Mouse (Mus musculus) liver, embryonic 12.5 days (tissue): Measurements from ENCODE around the gene Prune1. TPM values are rescaled to one million over a fixed set of nuclear protein-coding genes. Genes with fewer than 3 reads are reported as not detected.

Experiments
- ATAC-seq: fragments of 200-750 bp; cut with Nextera tagmentation; 2 replicates; pipeline ENCODE4 v1.8.0; 2017; ENCODE audit warnings: moderate number of reproducible peaks, mild to moderate bottlenecking, moderate library complexity
- H3K27ac ChIP-seq: fragments of 300-500 bp; sonication (generic); 2 replicates; pipeline ENCODE4 v1.5.1; 2016; ENCODE audit warnings: mild to moderate bottlenecking
- H3K27me3 ChIP-seq: fragments of 300-500 bp; sonication (generic); replicated peaks from 2 replicates; pipeline ENCODE4 v1.6.1; 2016; ENCODE audit warnings: mild to moderate bottlenecking, moderate library complexity
- H3K36me3 ChIP-seq: fragments of 300-500 bp; sonication (generic); 2 replicates; pipeline ENCODE4 v1.6.1; 2016; ENCODE audit warnings: mild to moderate bottlenecking, moderate library complexity
- H3K4me1 ChIP-seq: fragments of 300-500 bp; sonication (generic); 2 replicates; pipeline ENCODE4 v1.6.1; 2016
- H3K4me2 ChIP-seq: fragments of 300-500 bp; sonication (generic); 2 replicates; pipeline ENCODE4 v1.6.1; 2016; ENCODE audit warnings: mild to moderate bottlenecking, moderate library complexity
- H3K4me3 ChIP-seq: fragments of 300-500 bp; sonication (generic); 2 replicates; pipeline ENCODE4 v1.5.1; 2016; ENCODE audit warnings: mild to moderate bottlenecking, moderate library complexity
- H3K9ac ChIP-seq: fragments of 300-500 bp; sonication (generic); 2 replicates; pipeline ENCODE4 v1.6.1; 2016; ENCODE audit warnings: mild to moderate bottlenecking, moderate library complexity
- H3K9me3 ChIP-seq: fragments of 300-500 bp; sonication (generic); replicated peaks from 2 replicates; pipeline ENCODE4 v1.6.1; 2016; ENCODE audit warnings: mild to moderate bottlenecking, moderate library complexity
- WGBS: fragments of 180-500 bp; shearing (Covaris S2); methylation state at CpG from one replicate; pipeline ENCODE4 v1.1.7; 2016; ENCODE audit not compliant: insufficient replicate concordance; 5-methylcytosine and 5-hydroxymethylcytosine counted together
- polyA plus RNA-seq: library from polyadenylated mRNA; unstranded; fragments of >200 nt; fragmentation: Nextera tagmentation; extraction: Ambion mirVana; gene quantifications from 2 replicates; pipeline ENCODE4 v1.2.1, GENCODE M21; 2016

Prune1 gene
- 11.8 and 12.1 TPM in 2 replicates for polyA plus RNA-seq

DNA sequence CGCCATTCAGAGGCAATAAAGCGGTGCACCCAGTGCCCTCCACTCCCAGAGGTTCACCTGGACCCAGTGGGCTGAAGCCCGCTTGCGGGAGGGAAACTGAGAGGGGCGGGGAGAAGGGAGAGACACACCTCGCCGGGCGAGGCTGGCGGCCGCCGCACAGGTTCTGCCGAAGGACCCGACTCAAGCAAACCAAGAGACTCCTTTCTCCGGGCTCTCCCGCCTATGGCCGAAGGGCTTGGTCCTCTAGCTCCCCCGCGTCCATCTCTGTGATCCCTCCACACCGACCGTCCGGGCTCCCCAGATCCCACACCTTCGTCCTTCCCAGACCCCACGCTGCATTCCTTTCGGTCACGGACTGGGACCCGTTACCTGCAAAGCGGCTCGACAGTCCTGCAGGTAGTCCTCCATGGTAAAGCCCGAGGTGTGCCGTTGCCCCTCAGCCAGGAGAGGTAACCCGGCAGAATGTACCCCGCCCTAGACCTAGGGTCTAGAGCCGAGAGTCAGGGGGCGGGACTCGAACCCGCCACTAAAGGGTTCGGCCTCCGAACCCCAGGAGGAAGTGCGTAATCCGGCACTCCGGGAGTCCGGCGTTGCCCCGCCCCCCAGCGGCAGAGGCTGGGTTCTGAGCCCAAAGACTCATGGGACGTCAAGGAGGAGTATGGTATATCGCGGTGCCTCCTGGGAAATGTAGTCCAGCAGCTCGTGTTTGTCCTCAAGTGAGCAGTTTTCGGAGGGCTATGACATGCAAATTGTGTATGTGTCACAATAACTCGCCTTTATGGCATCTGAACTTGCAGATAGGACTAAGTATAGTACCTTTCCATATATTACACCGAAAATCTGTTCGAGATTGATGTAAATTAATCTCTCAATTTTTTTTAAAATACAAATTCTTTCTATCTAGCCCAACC, at the start of gene Prune1, which contains the start of gene Mindy1:
Gene Prune1 (minus strand): TSS at position 861 of the 911 bp plus-strand sequence.
Gene Mindy1 (plus strand): TSS at position 130 of the 911 bp plus-strand sequence.
- Histone ChIP-seq H3K36me3 (peaks cover 5% of the 10 kb centered on the region; the same call in 1 of the 2 replicates), H3K27ac (peak within 1 kb of the TSS; percentile 98), H3K27me3 (no peaks in the 10 kb centered on the region), H3K4me1 (peaks cover 75% of the 10 kb centered on the region), H3K4me2 (peak within 1 kb of the TSS; percentile 87), H3K9ac (peak within 1 kb of the TSS; percentile 91), H3K4me3 (peak within 1 kb of the TSS; percentile 81), H3K9me3 (no peaks in the 10 kb centered on the region)
- WGBS: under 1% methylated on average over 53 of the region's 53 CpGs
- peak; percentile 85 for ATAC-seq

DNA sequence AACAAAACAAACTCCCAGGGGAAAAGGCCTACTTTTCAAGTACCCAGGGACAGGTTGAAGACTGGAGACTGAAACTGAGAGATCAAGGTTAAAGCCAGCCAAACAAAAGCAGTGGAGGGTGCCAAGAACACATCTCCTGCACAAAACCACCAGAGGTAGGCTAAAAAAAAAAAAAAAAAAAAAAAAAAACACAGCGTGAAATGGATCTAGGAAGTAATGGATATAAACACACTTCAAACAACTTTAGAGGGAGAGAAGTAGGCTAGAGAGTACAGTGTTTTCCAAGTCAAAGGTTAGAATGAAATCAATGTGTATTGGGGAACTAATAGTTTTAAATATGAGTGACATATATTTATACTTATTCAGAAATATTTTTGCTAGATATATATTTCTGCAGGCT, 49.7 kb upstream of the Prune1 start:
- WGBS: 100% methylated on average over 1 of the region's 1 CpGs
- H3K4me2 ChIP-seq: no peak overlapping the region
- peaks cover 94% of the 10 kb centered on the region for H3K36me3 ChIP-seq
- no peak for ATAC-seq
- no peaks in the 10 kb centered on the region for H3K27me3 ChIP-seq
- H3K9me3 ChIP-seq: no peaks in the 10 kb centered on the region
- no peak overlapping the region for H3K4me3 ChIP-seq
- H3K4me1 ChIP-seq: no peaks in the 10 kb centered on the region
- H3K9ac ChIP-seq: no peak overlapping the region
- no peak overlapping the region for H3K27ac ChIP-seq

- H3K9me3 ChIP-seq: no peaks in the 10 kb centered on the region
- H3K9ac ChIP-seq: no peak overlapping the region
- H3K4me3 ChIP-seq: no peak overlapping the region
- no peaks in the 10 kb centered on the region for H3K27me3 ChIP-seq
- H3K36me3 ChIP-seq: peaks cover 96% of the 10 kb centered on the region
- WGBS: 78% methylated on average over 1 of the region's 1 CpGs
- H3K4me2 ChIP-seq: no peak overlapping the region
- H3K27ac ChIP-seq: no peak overlapping the region
- H3K4me1 ChIP-seq: no peaks in the 10 kb centered on the region
- no peak for ATAC-seq
Measured at GRCm38 (mm10) chr3:95328803-95329404, 47.0 kb upstream of the Prune1 start.

- 82% methylated on average over 6 of the region's 6 CpGs for WGBS
- ATAC-seq: no peak
- H3K4me1 ChIP-seq: peaks cover 6% of the 10 kb centered on the region; the same call in 1 of the 2 replicates
Measured at GRCm38 (mm10) chr3:95324454-95325144, 42.7 kb upstream of the Prune1 start.

DNA sequence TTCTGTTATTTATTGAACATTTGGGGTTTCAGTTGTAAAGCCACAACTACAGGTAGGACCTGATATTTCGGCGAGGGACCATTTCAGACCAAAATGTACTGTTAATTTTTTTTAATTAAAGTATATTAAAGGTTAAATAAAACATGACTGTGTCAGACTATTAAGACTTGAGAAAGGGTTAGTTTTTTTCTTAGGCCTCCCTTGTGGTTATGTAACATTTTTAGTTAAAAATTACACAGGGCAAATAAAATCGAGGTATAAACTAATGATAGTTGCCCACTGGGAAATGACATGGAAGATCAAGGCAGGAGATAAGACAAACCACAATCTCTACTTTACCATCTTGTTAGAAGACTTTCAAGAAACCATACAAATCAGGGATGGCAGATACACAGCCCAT, 41.6 kb upstream of the Prune1 start:
- Histone ChIP-seq H3K4me2 (no peak overlapping the region), H3K36me3 (peaks cover 99% of the 10 kb centered on the region), H3K4me3 (no peak overlapping the region), H3K4me1 (peaks cover 17% of the 10 kb centered on the region), H3K27ac (no peak overlapping the region), H3K9ac (no peak overlapping the region), H3K9me3 (no peaks in the 10 kb centered on the region), H3K27me3 (no peaks in the 10 kb centered on the region)
- ATAC-seq: no peak
- 69% methylated on average over 3 of the region's 3 CpGs for WGBS

More at GRCm38 (mm10) chr3:95324454-95325144, 42.7 kb upstream of the Prune1 start:
- Histone ChIP-seq H3K27me3 (no peaks in the 10 kb centered on the region), H3K36me3 (peaks cover 99% of the 10 kb centered on the region), H3K4me3 (no peak overlapping the region), H3K9ac (no peak overlapping the region), H3K4me2 (no peak overlapping the region), H3K27ac (no peak overlapping the region), H3K9me3 (no peaks in the 10 kb centered on the region)

- peaks cover 43% of the 10 kb centered on the region for H3K4me1 ChIP-seq
- no peaks in the 10 kb centered on the region for H3K9me3 ChIP-seq
- no peak overlapping the region for H3K4me2 ChIP-seq
- peaks cover 72% of the 10 kb centered on the region for H3K36me3 ChIP-seq
- ATAC-seq: no peak
- no peak overlapping the region for H3K4me3 ChIP-seq
- no peak overlapping the region for H3K27ac ChIP-seq
- WGBS: 73% methylated on average over 12 of the region's 12 CpGs
- no peak overlapping the region for H3K9ac ChIP-seq
- no peaks in the 10 kb centered on the region for H3K27me3 ChIP-seq
Measured at GRCm38 (mm10) chr3:95319701-95320625, 38.1 kb upstream of the Prune1 start.

GRCm38 (mm10) chr3:95319110-95319509, 37.2 kb upstream of the Prune1 start:
- WGBS: 63% methylated on average over 2 of the region's 2 CpGs
- no peak for ATAC-seq
- H3K9me3 ChIP-seq: no peaks in the 10 kb centered on the region
- 0 out of 2 replicates have a peak overlapping the region, but pooled peaks have one; percentile 30 for H3K9ac ChIP-seq
- H3K4me2 ChIP-seq: peak overlapping the region; percentile 38
- peaks cover 63% of the 10 kb centered on the region for H3K36me3 ChIP-seq
- no peaks in the 10 kb centered on the region for H3K27me3 ChIP-seq
- peak overlapping the region; percentile 65; the same call in 1 of the 2 replicates for H3K27ac ChIP-seq
- no peak overlapping the region for H3K4me3 ChIP-seq
- peaks cover 50% of the 10 kb centered on the region for H3K4me1 ChIP-seq

DNA sequence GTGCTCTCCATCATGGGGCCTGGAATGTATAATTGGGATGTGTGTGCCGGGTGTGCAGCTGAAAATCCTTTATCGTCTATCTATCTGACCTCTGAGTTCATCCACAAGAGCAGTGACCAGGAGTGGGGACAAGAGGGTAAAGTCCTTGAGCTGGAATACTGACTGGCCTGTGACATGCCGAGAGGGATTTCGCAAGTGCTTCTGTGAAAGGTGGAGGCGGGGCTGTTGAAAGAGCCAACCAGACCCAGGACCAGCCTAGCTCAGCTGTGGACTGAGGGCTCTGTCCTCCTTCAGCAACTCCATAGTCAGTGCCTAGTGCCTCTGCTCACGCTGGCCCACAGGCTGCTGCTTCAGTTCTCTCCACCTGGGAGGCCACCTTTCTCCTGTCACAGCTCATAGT, 36.7 kb upstream of the Prune1 start:
- peak overlapping the region; percentile 38 for H3K4me2 ChIP-seq
- H3K36me3 ChIP-seq: peaks cover 58% of the 10 kb centered on the region
- peak overlapping the region; percentile 65 for H3K27ac ChIP-seq
- H3K27me3 ChIP-seq: no peaks in the 10 kb centered on the region
- no peak overlapping the region for H3K4me3 ChIP-seq
- H3K9me3 ChIP-seq: no peaks in the 10 kb centered on the region
- peaks cover 56% of the 10 kb centered on the region for H3K4me1 ChIP-seq
- peak; percentile 5 for ATAC-seq
- 0 out of 2 replicates have a peak overlapping the region, but pooled peaks have one; percentile 30 for H3K9ac ChIP-seq
- 56% methylated on average over 6 of the region's 6 CpGs for WGBS

DNA sequence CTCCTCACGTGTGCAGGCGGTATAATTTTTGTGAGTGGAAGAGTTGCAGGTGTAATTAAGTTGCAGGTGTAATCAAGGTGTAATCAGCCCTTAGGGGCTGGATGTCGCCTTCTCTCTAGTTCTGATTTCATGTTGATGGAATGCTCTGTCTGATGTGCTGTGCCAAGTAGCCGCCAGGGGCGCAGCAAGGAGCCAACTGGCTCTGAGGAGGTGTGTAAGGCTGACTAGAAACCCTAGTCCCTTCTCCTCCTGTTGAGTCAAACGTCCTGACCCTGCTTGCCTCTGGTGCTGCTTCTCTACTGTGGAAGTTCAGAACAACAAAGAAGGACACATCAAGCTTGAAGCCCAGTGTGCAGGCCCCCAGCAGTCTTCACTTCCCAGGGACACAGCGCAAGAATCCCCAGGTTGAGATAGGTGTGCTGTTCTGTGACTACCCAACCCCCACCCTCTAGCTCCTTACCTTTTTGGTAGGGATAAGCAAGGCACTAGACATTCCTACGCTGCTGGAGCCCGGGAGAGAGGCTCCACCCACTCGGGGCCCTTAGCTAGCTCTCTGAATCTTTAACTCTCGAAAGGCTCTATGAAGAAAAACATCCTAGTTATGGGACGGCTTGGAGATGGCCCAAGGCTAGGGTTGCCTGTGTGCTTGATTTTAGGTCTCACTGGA, 35.7 kb upstream of the Prune1 start:
- Histone ChIP-seq H3K9ac (peak overlapping the region; percentile 45), H3K36me3 (peaks cover 48% of the 10 kb centered on the region), H3K9me3 (no peaks in the 10 kb centered on the region), H3K4me1 (peaks cover 66% of the 10 kb centered on the region), H3K27ac (peak overlapping the region; percentile 59), H3K27me3 (no peaks in the 10 kb centered on the region), H3K4me3 (peak overlapping the region; percentile 18), H3K4me2 (peak overlapping the region; percentile 90)
- no peak for ATAC-seq
- WGBS: 27% methylated on average over 12 of the region's 12 CpGs

DNA sequence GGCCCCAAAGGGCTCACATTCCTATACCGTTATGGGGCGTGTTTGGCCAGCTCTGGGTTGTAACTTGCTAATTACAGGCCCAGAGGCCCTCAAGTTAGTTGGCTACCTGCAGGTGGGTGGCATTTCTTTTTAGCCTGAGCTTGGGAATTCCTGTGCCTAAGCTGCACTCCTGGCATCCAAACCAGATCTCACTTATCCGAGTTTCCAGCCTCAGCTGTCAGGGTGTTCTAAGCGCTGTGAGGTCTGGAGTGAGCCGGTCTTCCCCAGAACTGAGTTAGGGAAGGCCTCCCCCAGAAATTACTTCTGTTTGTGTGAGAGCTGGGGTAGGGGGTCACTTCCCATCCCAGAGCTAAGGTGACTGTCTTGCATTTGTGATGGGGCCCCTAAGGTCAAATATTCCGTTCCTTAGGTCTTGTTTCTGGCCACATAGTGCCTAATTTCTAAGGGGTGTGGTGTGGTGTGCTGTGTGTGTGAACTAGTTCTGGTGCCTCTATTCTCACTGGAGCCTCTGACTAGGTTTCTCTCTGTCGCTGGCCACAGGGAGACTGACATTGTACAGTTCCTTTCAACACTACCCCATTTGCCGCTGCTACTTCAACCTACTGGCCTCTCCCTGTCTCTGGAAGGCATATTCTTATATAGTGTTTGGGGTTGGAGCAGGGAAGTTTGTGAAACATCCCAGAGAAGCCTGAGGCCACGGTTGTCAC, 34.1 kb upstream of the Prune1 start:
- H3K27me3 ChIP-seq: no peaks in the 10 kb centered on the region
- H3K4me2 ChIP-seq: peak overlapping the region; percentile 90
- no peak; the same call in 1 of the 2 replicates for ATAC-seq
- H3K4me3 ChIP-seq: peak overlapping the region; percentile 91
- H3K27ac ChIP-seq: peak overlapping the region; percentile 94
- peaks cover 81% of the 10 kb centered on the region for H3K4me1 ChIP-seq
- 4% methylated on average over 9 of the region's 9 CpGs for WGBS
- H3K9me3 ChIP-seq: no peaks in the 10 kb centered on the region
- peak overlapping the region; percentile 97 for H3K9ac ChIP-seq
- H3K36me3 ChIP-seq: peaks cover 32% of the 10 kb centered on the region
